Mouse (Mus musculus): Measurements from ENCODE around the gene Met.

Gene Met

GRCm38 (mm10) chr6:17463434-17464280 lies at the start of gene Met:
Gene Met (plus strand): TSS chr6:17463800.
- DNase-seq (ENCODE audit: low spot score in 2 of 2): peak; percentile 45 to 63

DNA sequence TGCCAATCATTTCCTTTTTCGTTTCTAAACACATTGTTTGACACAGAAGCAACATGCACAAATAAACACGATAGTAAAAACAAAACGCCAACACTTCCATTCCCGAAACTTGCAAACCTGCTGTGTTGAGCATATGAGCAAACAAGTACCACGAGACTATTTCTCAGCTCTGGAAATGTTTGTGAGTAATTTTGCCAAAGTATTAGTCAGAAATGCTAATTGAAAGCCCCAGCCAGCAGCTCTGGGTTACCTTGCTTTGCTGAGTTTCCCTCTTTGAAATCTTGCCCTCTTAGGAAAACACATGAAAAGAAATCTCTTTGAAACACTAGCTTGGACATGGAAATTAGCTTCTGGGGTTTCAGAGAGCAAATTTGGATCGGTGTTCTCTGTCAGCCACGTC lies 45.4 kb upstream of the Met start:
- no peak for DNase-seq (ENCODE audit: low spot score in 2 of 2)

DNA sequence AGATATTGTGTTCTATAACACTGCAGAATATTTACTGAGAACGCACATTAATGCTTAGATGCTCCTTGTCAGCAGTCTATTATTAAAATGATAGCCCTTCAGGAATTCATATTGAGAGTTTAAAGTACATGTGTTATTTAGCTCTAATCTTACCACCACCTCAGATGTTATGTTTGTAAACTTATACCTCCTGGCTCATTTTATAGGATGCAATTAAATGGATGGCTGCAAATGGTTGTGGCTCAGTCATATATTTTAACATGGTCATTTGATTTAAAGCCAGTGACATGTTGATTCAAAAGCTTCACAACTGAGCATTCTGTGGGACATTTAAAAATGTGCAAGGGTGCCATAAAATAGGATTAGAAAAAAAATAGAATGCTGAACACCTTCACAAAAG lies 41.2 kb upstream of the Met start:
- no peak for DNase-seq (ENCODE audit: low spot score in 2 of 2)

DNA sequence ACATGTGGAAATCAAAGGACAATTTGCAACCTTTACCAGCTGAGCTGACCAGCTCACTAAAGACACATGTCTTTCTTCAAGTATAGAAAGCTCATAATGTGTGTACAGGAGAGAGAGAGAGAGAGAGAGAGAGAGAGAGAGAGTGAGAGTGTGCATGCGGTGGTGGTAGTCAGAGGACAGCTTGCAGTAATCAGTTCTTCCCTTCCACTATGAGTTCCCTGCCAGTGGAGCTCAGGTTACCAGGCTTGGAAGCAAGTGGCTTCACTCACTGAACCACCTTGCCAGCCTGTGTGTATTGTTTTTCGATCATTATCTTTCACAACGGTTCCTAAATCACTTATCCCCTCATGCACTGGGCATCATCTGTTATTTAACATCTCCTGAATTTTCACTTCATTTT lies 34.6 kb upstream of the Met start:
- DNase-seq (ENCODE audit: low spot score in 2 of 2): no peak

DNA sequence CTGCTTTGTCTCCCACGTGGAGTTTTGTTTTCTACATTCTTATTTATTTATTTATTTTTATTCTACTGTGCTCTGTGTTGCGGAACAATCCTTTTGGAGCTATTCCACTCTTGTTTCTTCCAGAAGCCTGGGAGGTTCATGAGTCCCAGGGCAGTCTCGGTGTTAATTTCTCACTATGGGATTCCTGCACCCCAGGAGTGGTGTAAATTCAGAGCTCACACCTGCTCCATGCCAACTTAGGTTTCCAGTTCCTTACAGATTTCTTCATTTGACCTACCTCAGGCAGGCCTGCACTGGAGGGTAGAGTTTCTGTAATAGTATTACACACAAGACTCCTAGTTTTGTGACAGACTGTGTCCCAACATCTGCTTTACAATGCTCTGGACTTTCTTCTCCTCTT lies 34.0 kb upstream of the Met start:
- no peak for DNase-seq (ENCODE audit: low spot score in 2 of 2)

DNA sequence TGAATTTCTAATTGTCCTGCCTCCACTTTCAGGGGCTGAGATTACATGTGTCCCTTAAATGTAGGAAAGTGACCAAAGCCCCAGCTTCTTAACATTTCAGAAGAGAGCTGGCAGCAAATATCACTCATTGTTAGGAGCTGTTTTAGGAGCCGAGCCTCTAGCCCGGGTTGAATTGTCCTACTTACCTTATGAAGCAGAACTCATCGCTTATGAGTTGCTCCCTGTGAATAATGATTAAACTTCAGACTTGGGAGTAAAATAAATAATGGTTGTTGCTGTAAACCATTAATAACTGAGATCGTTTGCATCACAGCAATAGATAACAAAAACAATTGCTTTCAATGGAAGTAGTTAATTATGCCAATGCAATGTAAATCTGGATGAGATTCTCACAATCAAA lies 20.3 kb upstream of the Met start:
- no peak for DNase-seq (ENCODE audit: low spot score in 2 of 2)

- no peak for DNase-seq (ENCODE audit: low spot score in 2 of 2)
These were observed 12.3 kb upstream of the Met start for GRCm38 (mm10) chr6:17451305-17451704.

DNA sequence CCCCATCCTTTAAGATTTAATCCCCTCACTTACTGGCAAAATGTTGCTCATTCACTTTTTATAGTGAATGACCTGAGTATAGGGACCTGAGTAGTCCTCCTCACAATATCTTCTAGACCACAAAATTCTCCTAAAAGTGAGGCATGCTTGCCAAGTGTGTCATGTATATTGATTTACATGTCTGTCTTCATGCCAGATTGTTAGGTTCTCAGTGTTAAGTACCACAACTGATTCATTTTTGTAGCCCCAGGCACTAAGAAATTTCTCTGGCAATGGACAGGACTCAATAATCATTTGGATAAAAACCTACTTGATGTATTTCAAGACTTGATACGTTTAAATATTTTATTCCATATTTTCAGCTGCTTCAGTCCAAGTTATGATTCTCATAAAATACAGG lies 8.5 kb upstream of the Met start:
- no peak for DNase-seq (ENCODE audit: low spot score in 2 of 2)

DNA sequence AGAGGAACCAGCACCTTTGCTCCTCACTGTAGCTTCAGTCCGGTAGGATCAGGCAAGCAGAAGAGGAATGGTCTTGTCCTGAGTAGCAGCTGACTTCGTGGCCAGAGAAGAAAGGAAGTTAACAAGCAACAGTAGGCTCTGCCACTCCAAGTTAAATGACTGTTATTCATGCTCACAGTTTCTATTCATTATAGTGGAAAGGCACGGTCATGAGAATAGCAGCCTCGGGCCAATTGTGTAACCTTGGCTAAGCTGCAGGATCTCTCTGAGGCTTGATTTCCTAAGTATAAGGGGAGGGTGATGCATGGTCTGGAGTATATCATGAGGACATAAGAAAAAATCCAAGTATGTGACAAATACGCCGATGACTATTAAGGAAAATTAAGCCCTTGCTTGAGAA lies 4.0 kb upstream of the Met start:
- no peak for DNase-seq (ENCODE audit: low spot score in 2 of 2)

- DNase-seq (ENCODE audit: low spot score in 2 of 2): no peak
These were observed 2.2 kb upstream of the Met start for GRCm38 (mm10) chr6:17461435-17461834.

- peak in 1 of 2 experiments; percentile 28 for DNase-seq (ENCODE audit: low spot score in 2 of 2)
These were observed 853 bp downstream of the Met start for GRCm38 (mm10) chr6:17464281-17465025.

GRCm38 (mm10) chr6:17466526-17466925 lies 2.9 kb downstream of the Met start:
- DNase-seq (ENCODE audit: low spot score in 2 of 2): no peak

- DNase-seq (ENCODE audit: low spot score in 2 of 2): no peak
These were observed 5.4 kb downstream of the Met start for GRCm38 (mm10) chr6:17468993-17469392.

DNA sequence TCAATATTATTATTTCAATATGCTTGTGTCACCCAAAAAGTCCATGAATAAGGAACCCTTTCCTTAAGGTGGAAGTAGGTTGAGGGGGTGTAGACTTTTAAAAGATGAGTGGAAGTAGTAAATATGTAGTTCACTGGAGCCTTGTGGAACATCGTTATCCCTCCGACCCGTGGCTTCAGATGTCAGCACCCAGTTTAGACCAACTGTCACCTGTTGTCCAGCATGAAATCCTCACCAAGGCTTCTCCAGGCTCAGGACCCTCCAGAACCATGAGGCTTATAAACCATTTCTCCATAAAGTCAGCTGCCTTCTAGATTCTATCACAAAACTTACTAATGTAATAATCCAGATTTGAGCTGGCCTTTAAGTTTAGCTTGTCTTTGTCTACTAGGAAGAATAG lies 9.5 kb downstream of the Met start:
- no peak for DNase-seq (ENCODE audit: low spot score in 2 of 2)

DNA sequence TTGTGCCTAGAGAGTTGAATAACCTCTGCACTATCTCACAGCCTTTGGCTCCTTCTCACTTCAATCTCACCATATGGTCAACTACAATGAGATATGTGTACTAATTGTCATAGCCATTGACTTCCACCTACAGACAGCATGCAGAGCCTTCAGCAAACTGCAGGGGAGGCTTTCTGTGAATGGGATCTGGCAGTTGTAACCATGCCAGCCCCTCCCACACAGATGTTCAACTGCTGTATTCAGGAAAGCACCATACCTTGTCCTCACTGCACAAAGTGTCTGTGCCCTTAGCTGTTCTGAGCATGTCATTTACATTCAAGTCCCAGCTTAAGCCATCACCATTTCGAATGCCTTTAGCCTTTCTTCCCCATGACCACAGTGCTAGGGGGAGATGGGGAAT lies 14.2 kb downstream of the Met start:
- DNase-seq (ENCODE audit: low spot score in 2 of 2): no peak

- no peak for DNase-seq (ENCODE audit: low spot score in 2 of 2)
These were observed 14.7 kb downstream of the Met start for GRCm38 (mm10) chr6:17478252-17478651.

- no peak for DNase-seq (ENCODE audit: low spot score in 2 of 2)
These were observed 15.4 kb downstream of the Met start for GRCm38 (mm10) chr6:17478838-17479570.

DNA sequence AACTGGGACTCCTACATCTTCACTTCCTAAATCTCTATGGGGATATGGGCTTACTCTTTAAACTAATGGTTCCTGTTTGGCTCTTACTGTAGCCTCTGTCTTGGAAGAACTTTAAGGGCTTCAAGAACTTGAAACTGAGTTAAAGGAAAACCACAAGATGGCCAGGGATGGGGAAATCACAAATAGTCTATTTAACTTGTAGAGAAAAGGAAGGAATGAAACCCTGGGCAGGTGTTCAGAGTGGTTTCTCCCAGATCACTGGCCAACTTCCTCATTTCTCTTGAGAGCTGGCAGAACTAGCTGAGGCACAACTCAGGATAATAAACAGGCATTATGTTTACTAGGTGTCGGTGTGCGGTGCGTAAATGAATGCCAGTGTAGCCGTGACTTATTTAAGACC lies 17.5 kb downstream of the Met start:
- no peak for DNase-seq (ENCODE audit: low spot score in 2 of 2)

GRCm38 (mm10) chr6:17485244-17485643 lies 21.6 kb downstream of the Met start:
- no peak for DNase-seq (ENCODE audit: low spot score in 2 of 2)

DNA sequence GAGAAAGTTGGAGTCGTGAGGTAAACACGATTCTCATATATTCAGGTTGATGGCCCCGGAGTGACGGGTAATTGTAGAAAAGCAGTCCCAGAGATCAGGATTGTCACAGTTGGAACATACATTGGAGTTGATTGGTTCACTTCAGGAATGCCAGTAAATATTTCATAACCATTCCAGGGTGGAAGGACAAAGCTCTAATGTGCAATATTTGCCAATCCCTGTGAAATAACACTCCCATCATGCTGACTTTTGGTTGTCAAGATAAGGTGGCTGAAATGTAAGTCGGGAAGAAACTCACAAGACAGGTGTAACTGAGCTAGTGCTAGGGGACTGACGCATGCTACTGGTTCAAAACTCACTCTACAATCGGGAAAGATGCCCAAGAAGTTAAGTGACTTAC lies 22.2 kb downstream of the Met start:
- no peak for DNase-seq (ENCODE audit: low spot score in 2 of 2)

GRCm38 (mm10) chr6:17488291-17488817 lies 24.8 kb downstream of the Met start:
- no peak for DNase-seq (ENCODE audit: low spot score in 2 of 2)

DNA sequence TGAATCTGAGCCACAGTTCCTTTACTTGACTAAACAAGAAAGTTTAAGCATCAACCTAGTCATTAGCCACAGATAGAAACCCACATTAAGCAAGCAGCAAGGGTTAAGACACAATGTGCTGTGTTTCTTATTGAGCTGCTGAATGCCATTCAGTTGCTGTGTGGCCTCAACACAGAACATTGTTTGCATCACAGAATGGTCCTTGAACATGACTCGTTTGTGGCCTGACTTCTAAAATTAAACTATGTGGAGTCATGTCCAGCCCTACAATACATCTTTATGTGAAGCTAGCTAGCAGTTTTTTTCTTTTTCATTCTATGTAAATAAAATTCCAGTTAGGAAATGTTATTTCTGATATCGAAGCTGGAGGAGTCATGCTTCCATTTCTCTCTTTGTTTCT lies 27.2 kb downstream of the Met start:
- no peak for DNase-seq (ENCODE audit: low spot score in 2 of 2)

All from right cerebral cortex, postnatal 10 days (tissue).